Mouse (Mus musculus) stomach, embryonic 16.5 days (tissue): Measurements from ENCODE around the gene Plekhb1. TPM values are rescaled to one million over a fixed set of nuclear protein-coding genes. Genes with fewer than 3 reads are reported as not detected.

Experiments used
- ATAC-seq: fragments of 200-750 bp; cut with Nextera tagmentation; 2 replicates; pipeline ENCODE4 v1.8.0; 2017; ENCODE audit warnings: moderate number of reproducible peaks, moderate TSS enrichment; ENCODE audit not compliant: insufficient read depth, low FRiP score
- H3K27ac ChIP-seq: fragments of 300-500 bp; sonication (generic); 2 replicates; pipeline ENCODE4 v1.5.1; 2014; ENCODE audit warnings: low read length
- H3K27me3 ChIP-seq: fragments of 300-500 bp; sonication (generic); 2 replicates; pipeline ENCODE4 v1.6.1; 2014; ENCODE audit warnings: low read length, control low read depth, mixed read lengths; ENCODE audit not compliant: control insufficient read depth, insufficient read depth
- H3K36me3 ChIP-seq: fragments of 300-500 bp; sonication (generic); 2 replicates; pipeline ENCODE4 v1.6.1; 2014; ENCODE audit warnings: low read length; ENCODE audit not compliant: control insufficient read depth, insufficient read depth
- H3K4me1 ChIP-seq: fragments of 300-500 bp; sonication (generic); 2 replicates; pipeline ENCODE4 v1.6.1; 2014; ENCODE audit warnings: low read length, control low read depth, mixed read lengths; ENCODE audit not compliant: control insufficient read depth, insufficient read depth
- H3K4me2 ChIP-seq: fragments of 300-500 bp; sonication (generic); 2 replicates; pipeline ENCODE4 v1.6.1; 2014; ENCODE audit warnings: low read depth, low read length, mixed read lengths
- H3K4me3 ChIP-seq: fragments of 300-500 bp; sonication (generic); replicated peaks from 2 replicates; pipeline ENCODE4 v1.5.1; 2014; ENCODE audit warnings: mild to moderate bottlenecking, low read length
- H3K9ac ChIP-seq: fragments of 300-500 bp; sonication (generic); 2 replicates; pipeline ENCODE4 v1.6.1; 2014; ENCODE audit warnings: low read length
- H3K9me3 ChIP-seq: fragments of 300-500 bp; sonication (generic); replicated peaks from 2 replicates; pipeline ENCODE4 v1.6.1; 2016; ENCODE audit warnings: low read length, control low read depth; ENCODE audit not compliant: control insufficient read depth
- WGBS: fragments of 180-500 bp; shearing (Covaris S2); extraction: QIAGEN DNeasy Blood & Tissue Kit; methylation state at CpG from one replicate; pipeline ENCODE4 v1.1.7; 2014; 5-methylcytosine and 5-hydroxymethylcytosine counted together
- polyA plus RNA-seq: library from polyadenylated mRNA; unstranded; fragments of >200 nt; fragmentation: Nextera tagmentation; extraction: Ambion mirVana; gene quantifications from 2 replicates; pipeline ENCODE4 v1.2.1, GENCODE M21; 2015

Gene Plekhb1
- polyA plus RNA-seq, 1 experiment from 2014 or later: 13.9 TPM

- no peaks in the 10 kb centered on the region for H3K27me3 ChIP-seq
- H3K9ac ChIP-seq: no peak overlapping the region; the same call in 1 of the 2 replicates
- peaks cover 5% of the 10 kb centered on the region; the same call in 1 of the 2 replicates for H3K4me1 ChIP-seq
- 2% methylated on average over 13 of the region's 13 CpGs for WGBS
- H3K4me2 ChIP-seq: peak overlapping the region; percentile 42
- ATAC-seq: peak; percentile 94
- H3K27ac ChIP-seq: peak overlapping the region; percentile 47; the same call in 1 of the 2 replicates
- no peaks in the 10 kb centered on the region for H3K9me3 ChIP-seq
- H3K4me3 ChIP-seq: no peak overlapping the region; the same call in 1 of the 2 replicates
- H3K36me3 ChIP-seq: no peaks in the 10 kb centered on the region
Measured at GRCm38 (mm10) chr7:100663190-100663589, 976 bp upstream of the Plekhb1 start.

- no peak for ATAC-seq
- WGBS: 88% methylated on average over 7 of the region's 7 CpGs
Measured at GRCm38 (mm10) chr7:100661264-100661663, 950 bp downstream of the Plekhb1 start.

GRCm38 (mm10) chr7:100658093-100658578 lies 4.1 kb downstream of the Plekhb1 start:
- peak overlapping the region; percentile 55; the same call in 1 of the 2 replicates for H3K9ac ChIP-seq
- peaks cover 3% of the 10 kb centered on the region; the same call in 1 of the 2 replicates for H3K4me1 ChIP-seq
- peak; percentile 71; the same call in 1 of the 2 replicates for ATAC-seq
- no peaks in the 10 kb centered on the region for H3K27me3 ChIP-seq
- peak overlapping the region; percentile 50 for H3K4me2 ChIP-seq
- H3K27ac ChIP-seq: no peak overlapping the region
- 22% methylated on average over 18 of the region's 18 CpGs for WGBS
- H3K36me3 ChIP-seq: no peaks in the 10 kb centered on the region
- peak overlapping the region; percentile 34 for H3K4me3 ChIP-seq
- no peaks in the 10 kb centered on the region for H3K9me3 ChIP-seq

More at GRCm38 (mm10) chr7:100661264-100661663, 950 bp downstream of the Plekhb1 start:
- Histone ChIP-seq H3K27me3 (no peaks in the 10 kb centered on the region), H3K36me3 (no peaks in the 10 kb centered on the region), H3K4me2 (no peak overlapping the region), H3K9ac (no peak overlapping the region), H3K9me3 (no peaks in the 10 kb centered on the region), H3K4me3 (no peak overlapping the region), H3K4me1 (peaks cover 5% of the 10 kb centered on the region; the same call in 1 of the 2 replicates), H3K27ac (no peak overlapping the region)

GRCm38 (mm10) chr7:100656739-100657138 lies 5.5 kb downstream of the Plekhb1 start:
- no peak overlapping the region for H3K9ac ChIP-seq
- no peak overlapping the region for H3K27ac ChIP-seq
- H3K4me1 ChIP-seq: no peaks in the 10 kb centered on the region
- H3K4me2 ChIP-seq: no peak overlapping the region
- WGBS: 25% methylated on average over 5 of the region's 5 CpGs
- H3K27me3 ChIP-seq: no peaks in the 10 kb centered on the region
- no peak overlapping the region for H3K4me3 ChIP-seq
- no peaks in the 10 kb centered on the region for H3K9me3 ChIP-seq
- ATAC-seq: no peak
- H3K36me3 ChIP-seq: no peaks in the 10 kb centered on the region

- no peak overlapping the region for H3K4me3 ChIP-seq
- no peak for ATAC-seq
- H3K36me3 ChIP-seq: no peaks in the 10 kb centered on the region
- H3K27me3 ChIP-seq: no peaks in the 10 kb centered on the region
- H3K9me3 ChIP-seq: no peaks in the 10 kb centered on the region
- 80% methylated on average over 8 of the region's 8 CpGs for WGBS
- H3K4me1 ChIP-seq: no peaks in the 10 kb centered on the region
- no peak overlapping the region for H3K9ac ChIP-seq
- H3K27ac ChIP-seq: no peak overlapping the region
- no peak overlapping the region for H3K4me2 ChIP-seq
Measured at GRCm38 (mm10) chr7:100654441-100654840, 7.8 kb downstream of the Plekhb1 start.

- ATAC-seq: 0 out of 2 replicates have a peak, but pooled peaks have one; percentile 7
- WGBS: 74% methylated on average over 9 of the region's 9 CpGs
Measured at GRCm38 (mm10) chr7:100653480-100654266, 8.5 kb downstream of the Plekhb1 start.

GRCm38 (mm10) chr7:100651011-100651410 lies 11.2 kb downstream of the Plekhb1 start:
- H3K9me3 ChIP-seq: no peaks in the 10 kb centered on the region
- H3K4me2 ChIP-seq: no peak overlapping the region
- no peak overlapping the region for H3K9ac ChIP-seq
- no peaks in the 10 kb centered on the region for H3K27me3 ChIP-seq
- WGBS: 54% methylated on average over 4 of the region's 4 CpGs
- no peak overlapping the region for H3K27ac ChIP-seq
- H3K4me1 ChIP-seq: no peaks in the 10 kb centered on the region
- no peak overlapping the region for H3K4me3 ChIP-seq
- no peak for ATAC-seq
- no peaks in the 10 kb centered on the region for H3K36me3 ChIP-seq

More at GRCm38 (mm10) chr7:100653480-100654266, 8.5 kb downstream of the Plekhb1 start:
- Histone ChIP-seq H3K9ac (no peak overlapping the region), H3K4me2 (no peak overlapping the region), H3K27ac (no peak overlapping the region), H3K4me1 (no peaks in the 10 kb centered on the region), H3K27me3 (no peaks in the 10 kb centered on the region), H3K9me3 (no peaks in the 10 kb centered on the region), H3K36me3 (no peaks in the 10 kb centered on the region), H3K4me3 (no peak overlapping the region)

GRCm38 (mm10) chr7:100650421-100650820 lies 11.8 kb downstream of the Plekhb1 start:
- H3K4me3 ChIP-seq: no peak overlapping the region
- no peaks in the 10 kb centered on the region for H3K4me1 ChIP-seq
- H3K27me3 ChIP-seq: no peaks in the 10 kb centered on the region
- ATAC-seq: no peak
- no peak overlapping the region for H3K27ac ChIP-seq
- H3K9me3 ChIP-seq: no peaks in the 10 kb centered on the region
- no peak overlapping the region for H3K9ac ChIP-seq
- no peaks in the 10 kb centered on the region for H3K36me3 ChIP-seq
- 72% methylated on average over 6 of the region's 6 CpGs for WGBS
- H3K4me2 ChIP-seq: no peak overlapping the region

- Histone ChIP-seq H3K27ac (no peak overlapping the region), H3K9ac (no peak overlapping the region)
- 73% methylated on average over 8 of the region's 8 CpGs for WGBS
Measured at GRCm38 (mm10) chr7:100649826-100650225, 12.4 kb downstream of the Plekhb1 start.

More at GRCm38 (mm10) chr7:100649826-100650225, 12.4 kb downstream of the Plekhb1 start:
- Histone ChIP-seq H3K36me3 (no peaks in the 10 kb centered on the region), H3K27me3 (no peaks in the 10 kb centered on the region), H3K9me3 (no peaks in the 10 kb centered on the region), H3K4me3 (no peak overlapping the region), H3K4me1 (no peaks in the 10 kb centered on the region), H3K4me2 (no peak overlapping the region)
- no peak for ATAC-seq
